Mouse (Mus musculus): ENCODE data around the gene Cdh16.
"Not testable (repeated sequence)": the region's sequence is repeated elsewhere in the genome, so short reads cannot be mapped to it uniquely, and the experiment has no call there.

Cdh16 gene

DNA sequence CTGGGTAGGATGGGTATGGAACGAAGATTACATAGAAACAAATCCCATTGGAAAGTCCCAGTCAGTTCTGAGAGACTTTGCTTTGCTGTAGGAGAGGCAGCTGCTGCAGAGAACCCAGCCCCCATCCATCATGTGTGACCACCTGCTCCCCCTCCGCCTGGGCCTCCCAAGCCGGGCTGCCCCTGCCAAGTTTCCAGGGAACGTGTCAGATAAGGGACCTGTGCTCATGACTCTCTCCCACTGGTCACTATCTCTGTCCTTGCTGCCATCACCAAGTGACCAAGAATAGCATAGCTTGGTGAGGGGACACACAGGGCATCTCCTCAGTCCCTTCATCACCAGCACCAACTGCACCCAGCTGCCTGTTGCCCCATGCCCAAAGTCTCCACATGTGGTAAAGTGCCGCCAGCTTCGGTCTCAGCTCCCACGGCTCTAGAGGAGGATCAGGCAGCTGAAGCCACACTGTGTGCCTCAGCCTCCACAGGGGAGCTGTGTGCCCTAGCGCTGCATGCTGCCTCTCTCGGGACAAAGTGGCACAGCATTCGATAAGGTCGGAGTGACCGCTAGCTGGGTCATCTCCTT is 13.9 kb downstream of the Cdh16 start:
- DNase-seq = no peak

GRCm38 (mm10) chr8:104609222-104609621 is 15.0 kb downstream of the Cdh16 start:
- DNase-seq = no peak

DNA sequence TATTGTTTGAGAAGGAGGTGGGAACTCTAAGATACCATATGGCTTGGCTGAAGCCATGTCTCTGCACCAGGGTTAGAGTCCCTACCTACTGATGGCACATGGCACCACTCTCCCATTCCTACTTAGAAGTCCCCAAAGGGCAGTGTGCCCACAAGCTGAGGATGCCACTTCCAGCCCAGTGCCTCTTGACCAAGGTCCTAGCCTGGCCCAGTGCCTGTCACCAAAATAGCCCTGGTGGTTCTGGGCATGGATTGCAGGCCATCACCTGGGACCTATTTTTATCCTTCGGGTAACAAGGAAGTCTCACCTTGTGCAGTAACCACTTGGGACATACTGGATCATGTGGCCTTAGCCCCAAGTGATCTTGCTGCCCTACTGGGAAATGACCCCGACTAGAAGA is 16.3 kb downstream of the Cdh16 start:
- no peak for DNase-seq

- no peak for DNase-seq
Measured at GRCm38 (mm10) chr8:104606329-104606728, 17.9 kb downstream of the Cdh16 start.

- no peak for DNase-seq
Measured at GRCm38 (mm10) chr8:104603245-104603593, 21.0 kb downstream of the Cdh16 start.

GRCm38 (mm10) chr8:104602468-104603244 is 21.5 kb downstream of the Cdh16 start:
- DNase-seq = peak; percentile 80

GRCm38 (mm10) chr8:104601941-104602371 is 22.2 kb downstream of the Cdh16 start:
- no peak for DNase-seq

- DNase-seq = no peak
Measured at GRCm38 (mm10) chr8:104601386-104601785, 22.8 kb downstream of the Cdh16 start.

DNA sequence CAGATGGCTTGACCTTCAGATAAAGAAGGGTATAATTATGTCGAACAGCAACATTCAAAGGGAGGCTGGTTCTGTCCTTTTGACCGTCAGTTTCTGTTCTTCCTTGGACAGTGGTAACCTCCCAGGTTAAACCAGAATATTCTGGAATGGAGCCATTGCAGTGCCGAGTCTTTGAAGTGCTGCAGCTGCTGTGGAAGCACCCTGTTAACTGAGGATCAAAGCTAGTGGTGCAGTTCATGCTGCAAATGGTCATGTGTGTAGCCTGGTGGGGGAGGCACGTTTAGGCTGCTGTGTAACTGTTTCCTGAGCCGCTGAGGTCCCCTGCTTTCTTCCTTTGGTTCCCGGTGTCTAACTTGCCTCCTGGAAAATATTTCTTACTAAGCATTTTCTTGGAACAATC is 25.7 kb downstream of the Cdh16 start:
- no peak for DNase-seq

DNA sequence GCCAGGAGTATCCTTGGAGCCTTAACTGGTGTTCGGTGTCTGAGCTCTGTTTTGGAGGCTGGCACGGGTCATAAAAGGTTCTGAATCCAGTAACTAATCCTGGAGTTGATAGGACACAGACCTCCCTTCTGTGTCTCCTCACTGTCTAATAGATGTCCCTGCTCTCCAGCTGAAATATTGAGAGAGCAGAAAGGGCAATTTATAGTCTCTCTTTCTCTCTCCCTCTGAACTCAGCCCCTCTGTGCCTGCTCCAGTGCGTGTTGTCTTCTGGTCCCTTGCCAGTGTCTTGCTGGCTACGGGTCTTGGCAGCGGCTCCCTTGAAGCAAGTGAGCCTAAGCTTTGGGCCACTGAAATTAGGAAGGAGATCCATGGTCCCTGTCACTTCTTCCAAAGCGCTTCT is 26.5 kb downstream of the Cdh16 start:
- DNase-seq = no peak

- no peak for DNase-seq
Measured at GRCm38 (mm10) chr8:104595773-104596536, 28.2 kb downstream of the Cdh16 start.

- no peak for DNase-seq
Measured at GRCm38 (mm10) chr8:104594611-104595362, 29.4 kb downstream of the Cdh16 start.

DNA sequence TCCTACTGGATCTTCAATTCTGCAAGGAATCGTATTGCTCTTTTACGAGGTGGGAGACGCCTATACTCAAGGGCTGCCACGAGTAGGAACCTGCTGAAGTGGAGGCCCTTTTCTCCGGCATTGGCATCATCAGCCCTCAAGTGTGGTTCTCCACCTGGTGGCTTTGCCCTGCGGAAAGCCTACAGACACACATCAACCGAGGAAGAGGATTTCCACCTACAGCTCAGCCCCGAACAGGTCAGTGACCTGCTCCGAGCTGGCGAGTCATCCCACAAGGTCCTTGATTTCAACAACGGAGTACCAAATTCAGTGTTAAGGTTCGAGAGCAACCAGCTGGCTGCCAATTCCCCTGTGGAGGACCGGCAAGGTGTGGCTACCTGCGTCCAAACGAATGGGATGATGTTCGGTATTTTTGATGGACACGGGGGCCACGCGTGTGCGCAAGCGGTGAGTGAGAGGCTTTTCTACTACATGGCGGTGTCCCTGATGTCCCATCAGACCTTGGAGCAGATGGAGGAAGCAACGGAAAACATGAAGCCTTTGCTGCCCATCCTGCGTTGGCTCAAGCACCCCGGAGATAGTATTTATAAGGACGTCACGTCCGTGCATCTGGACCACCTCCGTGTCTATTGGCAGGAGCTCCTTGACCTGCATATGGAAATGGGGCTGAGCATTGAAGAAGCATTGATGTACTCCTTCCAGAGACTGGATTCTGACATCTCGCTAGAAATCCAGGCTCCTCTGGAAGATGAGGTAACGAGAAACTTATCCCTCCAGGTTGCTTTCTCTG is 30.5 kb downstream of the Cdh16 start:
- DNase-seq = no peak

- no peak for DNase-seq
Measured at GRCm38 (mm10) chr8:104592566-104592965, 31.6 kb downstream of the Cdh16 start.

GRCm38 (mm10) chr8:104591856-104592255 is 32.3 kb downstream of the Cdh16 start:
- DNase-seq = no peak

GRCm38 (mm10) chr8:104591133-104591834 is 32.9 kb downstream of the Cdh16 start, which contains the start of gene Pdp2:
Pdp2 (plus strand) TSS chr8:104591451.
- peak; percentile 93 for DNase-seq

DNA sequence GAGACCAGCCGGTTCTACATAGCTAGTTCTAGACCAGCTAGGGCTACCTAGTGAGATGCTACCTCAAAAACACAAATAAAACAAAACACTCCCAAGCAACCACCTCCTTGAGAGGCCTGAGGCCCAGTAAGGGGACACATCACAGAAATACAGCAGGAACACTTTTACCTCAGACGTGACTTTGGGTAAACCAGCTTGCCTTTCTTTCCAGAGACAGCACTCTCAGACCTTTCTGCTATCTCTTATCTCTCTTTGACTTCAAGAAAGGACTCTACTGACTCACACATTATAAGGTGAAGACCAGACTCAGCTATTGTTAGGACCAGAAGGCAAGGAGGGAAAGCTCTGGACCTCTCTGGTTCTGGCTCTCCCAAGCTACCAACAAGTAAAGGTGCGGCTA is 33.9 kb downstream of the Cdh16 start:
- no peak for DNase-seq

DNA sequence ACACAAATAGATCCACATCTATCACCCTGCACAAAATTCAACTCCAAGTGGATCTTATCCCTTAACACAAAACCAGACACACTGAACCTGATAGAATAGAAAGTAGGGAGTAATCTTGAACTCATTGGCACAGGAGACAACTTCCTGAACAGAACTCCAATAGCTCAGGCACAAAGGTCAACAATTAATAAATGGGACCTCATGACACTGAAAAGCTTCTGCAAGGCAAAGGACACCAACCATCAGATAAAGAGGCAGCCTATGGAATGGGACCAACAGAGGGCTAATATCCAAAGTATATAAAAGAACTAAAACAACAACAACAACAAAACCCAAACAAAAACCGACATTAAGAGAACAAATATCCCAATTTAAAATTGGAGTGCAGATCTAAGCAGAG is 39.7 kb downstream of the Cdh16 start:
- no peak for DNase-seq

GRCm38 (mm10) chr8:104577606-104578005 is 46.6 kb downstream of the Cdh16 start:
- DNase-seq = not testable (repeated sequence)

DNA sequence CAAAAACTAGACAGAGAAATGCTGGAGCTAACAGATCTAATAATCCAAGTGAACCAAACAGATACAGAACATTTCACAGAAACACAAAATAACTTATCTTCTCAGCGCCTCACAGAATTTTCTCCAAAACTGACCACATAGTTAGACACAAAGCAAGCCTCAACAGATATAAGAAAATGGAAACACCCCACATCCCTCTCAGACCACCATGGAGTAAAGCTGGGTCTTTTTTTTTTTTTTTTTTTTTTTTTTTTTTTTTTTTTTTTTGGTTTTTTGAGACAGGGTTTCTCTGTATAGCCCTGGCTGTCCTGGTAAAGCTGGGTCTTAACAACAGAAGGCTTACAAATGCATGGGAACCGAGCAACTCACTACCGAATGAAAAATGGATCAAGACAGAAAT is 47.4 kb downstream of the Cdh16 start:
- DNase-seq = no peak

Data from right cerebral cortex, postnatal 25 days (tissue).